Mouse (Mus musculus) ES-Bruce4 (cell line): ENCODE results near the gene Abcc8. TPM values are rescaled to one million over a fixed set of nuclear protein-coding genes. Genes with fewer than 3 reads are reported as not detected.

ENCODE experiments used
- H3K27ac ChIP-seq: 2 replicates; pipeline ENCODE4 v1.5.1; 2012; ENCODE audit warnings: low read length, inconsistent platforms; ENCODE audit not compliant: insufficient read depth
- H3K27me3 ChIP-seq: 2 replicates; pipeline ENCODE4 v1.6.1; 2012; ENCODE audit warnings: mild to moderate bottlenecking, low read length, inconsistent platforms; ENCODE audit not compliant: control insufficient read depth, poor library complexity, insufficient read depth, severe bottlenecking
- H3K36me3 ChIP-seq: 2 replicates; pipeline ENCODE4 v1.6.1; 2012; ENCODE audit warnings: inconsistent platforms, mild to moderate bottlenecking, low read length, moderate library complexity; ENCODE audit not compliant: control insufficient read depth, poor library complexity, insufficient read depth, severe bottlenecking
- H3K4me1 ChIP-seq: one replicate; pipeline ENCODE4 v1.8.1; 2011; ENCODE audit warnings: low read length; ENCODE audit not compliant: control insufficient read depth, insufficient read depth
- H3K4me3 ChIP-seq: 2 replicates; pipeline ENCODE4 v1.5.1; 2011; ENCODE audit warnings: low read depth, mild to moderate bottlenecking, low read length
- H3K9ac ChIP-seq: 2 replicates; pipeline ENCODE4 v1.6.1; 2012; ENCODE audit warnings: low read depth, mild to moderate bottlenecking, inconsistent platforms; ENCODE audit not compliant: poor library complexity, severe bottlenecking
- H3K9me3 ChIP-seq: replicated peaks from 2 replicates; pipeline ENCODE4 v1.6.1; 2012; ENCODE audit warnings: mild to moderate bottlenecking, low read length, inconsistent platforms; ENCODE audit not compliant: control insufficient read depth, poor library complexity, insufficient read depth, severe bottlenecking
- CTCF ChIP-seq: IDR thresholded peaks from one replicate; pipeline ENCODE4 v1.8.1; 2011; ENCODE audit warnings: low read depth, low read length
- EP300 ChIP-seq: IDR thresholded peaks from 2 replicates; pipeline ENCODE4 v1.6.1; 2011; ENCODE audit warnings: low read depth, low read length; ENCODE audit not compliant: insufficient read depth
- POLR2A ChIP-seq: IDR thresholded peaks from one replicate; pipeline ENCODE4 v1.8.1; 2011; ENCODE audit warnings: low read length; ENCODE audit not compliant: insufficient read depth
- polyA plus RNA-seq: library from polyadenylated mRNA; stranded (reverse); fragments of >200 nt; gene quantifications from 2 replicates; pipeline ENCODE4 v1.2.4, GENCODE M21; 2011; ENCODE audit warnings: low read depth; ENCODE audit not compliant: missing spikeins, insufficient read depth, insufficient read length

The Abcc8 gene
- polyA plus RNA-seq, 1 experiment, result 4.2 TPM

GRCm38 (mm10) chr7:46110079-46110478 is 69.8 kb downstream of the Abcc8 start:
- TF ChIP-seq EP300 (no peak), POLR2A (no peak), CTCF (no peak)

GRCm38 (mm10) chr7:46105484-46105883 is 74.3 kb downstream of the Abcc8 start:
- Histone ChIP-seq H3K9me3 (no peaks in the 10 kb centered on the region), H3K27me3 (no peaks in the 10 kb centered on the region), H3K9ac (no peak overlapping the region), H3K36me3 (no peaks in the 10 kb centered on the region), H3K27ac (no peak overlapping the region), H3K4me3 (no peak overlapping the region), H3K4me1 (no peaks in the 10 kb centered on the region)
- no peak for TF ChIP-seq CTCF
- TF ChIP-seq EP300, result no peak
- no peak for TF ChIP-seq POLR2A

More at GRCm38 (mm10) chr7:46110079-46110478, 69.8 kb downstream of the Abcc8 start:
- H3K4me3 ChIP-seq, result no peak overlapping the region
- H3K4me1 ChIP-seq, result no peaks in the 10 kb centered on the region
- no peak overlapping the region for H3K27ac ChIP-seq
- no peaks in the 10 kb centered on the region for H3K9me3 ChIP-seq
- no peak overlapping the region for H3K9ac ChIP-seq
- no peaks in the 10 kb centered on the region for H3K36me3 ChIP-seq
- H3K27me3 ChIP-seq, result no peaks in the 10 kb centered on the region

DNA sequence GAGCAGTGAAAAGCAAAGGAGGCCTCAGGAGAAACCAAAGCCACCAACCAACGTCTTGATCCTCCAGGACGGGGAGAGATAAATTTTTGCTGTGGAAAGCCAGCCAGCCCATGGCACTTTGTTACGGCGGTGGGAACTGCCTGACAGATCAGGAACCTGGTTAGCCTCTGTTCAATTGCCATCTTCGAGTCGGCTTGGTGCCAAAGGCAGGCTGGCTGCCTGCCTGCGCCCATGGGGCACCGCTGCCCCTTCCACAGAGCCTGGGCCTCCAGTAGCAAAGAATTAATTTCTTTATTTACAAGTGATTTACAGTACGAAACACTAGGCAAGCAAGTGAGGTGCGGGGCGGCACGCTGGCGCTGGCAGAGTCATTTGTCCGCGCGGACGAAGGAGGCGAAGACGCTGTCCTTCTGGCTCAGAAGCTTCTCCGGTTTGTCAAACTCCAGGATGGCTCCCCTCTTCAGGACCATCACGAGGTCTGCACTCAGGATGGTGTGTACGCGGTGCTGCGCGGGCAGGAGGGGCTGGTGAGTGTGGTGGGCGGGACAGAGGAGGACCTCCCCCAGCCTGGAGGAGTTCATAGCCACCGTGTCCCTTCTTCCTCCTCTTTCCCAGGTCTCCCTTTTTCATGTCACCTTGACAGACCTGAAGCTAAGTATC is 75.4 kb downstream of the Abcc8 start:
- Histone ChIP-seq H3K4me3 (no peak overlapping the region), H3K4me1 (no peaks in the 10 kb centered on the region), H3K27ac (no peak overlapping the region), H3K27me3 (no peaks in the 10 kb centered on the region), H3K9ac (no peak overlapping the region), H3K9me3 (no peaks in the 10 kb centered on the region), H3K36me3 (no peaks in the 10 kb centered on the region)
- no peak for TF ChIP-seq POLR2A
- no peak for TF ChIP-seq EP300
- no peak for TF ChIP-seq CTCF

GRCm38 (mm10) chr7:46103771-46104170 is 76.1 kb downstream of the Abcc8 start:
- TF ChIP-seq POLR2A, result no peak
- no peak for TF ChIP-seq CTCF
- no peak for TF ChIP-seq EP300
- H3K4me3 ChIP-seq, result no peak overlapping the region
- no peaks in the 10 kb centered on the region for H3K9me3 ChIP-seq
- no peaks in the 10 kb centered on the region for H3K4me1 ChIP-seq
- H3K27ac ChIP-seq, result no peak overlapping the region
- no peaks in the 10 kb centered on the region for H3K36me3 ChIP-seq
- H3K9ac ChIP-seq, result no peak overlapping the region
- no peaks in the 10 kb centered on the region for H3K27me3 ChIP-seq

- TF ChIP-seq POLR2A, result no peak
- no peak for TF ChIP-seq EP300
- TF ChIP-seq CTCF, result no peak
These were observed 76.7 kb downstream of the Abcc8 start for GRCm38 (mm10) chr7:46103075-46103591.

DNA sequence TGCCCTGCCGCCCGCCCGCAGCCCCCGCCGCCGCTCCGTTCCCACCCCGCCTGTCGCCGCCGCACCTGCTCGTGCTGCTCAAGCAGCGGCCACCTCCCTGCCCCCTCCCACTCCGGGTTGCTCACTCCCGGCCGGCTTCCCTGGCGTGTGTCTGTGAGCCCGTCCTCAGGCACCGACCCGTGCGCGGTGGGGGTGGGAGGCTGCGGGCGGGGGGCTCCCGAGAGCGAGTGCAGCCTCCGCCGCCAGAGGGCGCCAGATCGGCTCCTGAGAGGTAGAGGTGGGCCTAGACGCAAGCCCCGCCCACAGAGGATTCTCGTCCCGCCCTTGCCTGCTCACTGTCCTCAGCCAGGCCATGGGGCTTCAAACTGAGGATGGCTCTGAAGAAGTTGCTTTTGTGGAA is 79.3 kb downstream of the Abcc8 start, which contains the start of gene Kcnj11:
Gene Kcnj11, minus strand, starts transcription at position 202 of the 400 bp plus-strand sequence.
- peak within 1 kb of the TSS; percentile 66 for H3K4me3 ChIP-seq
- no peaks in the 10 kb centered on the region for H3K4me1 ChIP-seq
- H3K36me3 ChIP-seq, result no peaks in the 10 kb centered on the region
- no peaks in the 10 kb centered on the region for H3K27me3 ChIP-seq
- H3K27ac ChIP-seq, result no peak within 1 kb of the TSS
- no peaks in the 10 kb centered on the region for H3K9me3 ChIP-seq
- H3K9ac ChIP-seq, result peak within 1 kb of the TSS; percentile 86
- TF ChIP-seq POLR2A (no peak), EP300 (no peak), CTCF (peak; percentile 80)

More at GRCm38 (mm10) chr7:46103075-46103591, 76.7 kb downstream of the Abcc8 start:
- Histone ChIP-seq H3K27me3 (no peaks in the 10 kb centered on the region), H3K36me3 (no peaks in the 10 kb centered on the region), H3K4me3 (no peak overlapping the region), H3K4me1 (no peaks in the 10 kb centered on the region), H3K9me3 (no peaks in the 10 kb centered on the region), H3K9ac (no peak overlapping the region), H3K27ac (no peak overlapping the region)
